Mouse (Mus musculus) myocyte (in vitro differentiated cells): ENCODE results near the gene Lrp5.
A peak's percentile ranks its signal among the peaks of the same experiment; 100 is the strongest.

Source experiments
- CEBPB ChIP-seq: IDR thresholded peaks from 2 replicates; pipeline ENCODE4 v1.6.1; 2011; ENCODE audit warnings: mild to moderate bottlenecking, moderate library complexity; ENCODE audit not compliant: poor library complexity, insufficient read depth, severe bottlenecking
- E2F4 ChIP-seq: IDR thresholded peaks from one replicate; pipeline ENCODE4 v1.6.1; 2011; ENCODE audit warnings: mild to moderate bottlenecking, control low read depth, moderate library complexity; ENCODE audit not compliant: insufficient read depth
- MAX ChIP-seq: IDR thresholded peaks from one replicate; pipeline ENCODE4 v1.6.1; 2011; ENCODE audit warnings: low read depth, mild to moderate bottlenecking, control low read depth
- MYOG ChIP-seq, 3 experiments: IDR thresholded peaks; one replicate each; pipeline ENCODE4 v1.6.1; 2011; ENCODE audit warnings: control low read depth in 2 of 3, low read depth in 2 of 3, mild to moderate bottlenecking in 2 of 3; ENCODE audit not compliant: insufficient read length in 2 of 3, control insufficient read depth in 1 of 3, insufficient read depth in 1 of 3
- POLR2A ChIP-seq: IDR thresholded peaks from one replicate; pipeline ENCODE4 v1.6.1; 2011; ENCODE audit warnings: low read depth, mild to moderate bottlenecking, control low read depth, moderate library complexity; ENCODE audit not compliant: insufficient read length
- POLR2AphosphoS2 ChIP-seq: IDR thresholded peaks from one replicate; pipeline ENCODE4 v1.6.1; 2011; ENCODE audit warnings: low read depth, control low read depth; ENCODE audit not compliant: insufficient read length
- TCF12 ChIP-seq: IDR thresholded peaks from one replicate; pipeline ENCODE4 v1.6.1; 2011; ENCODE audit warnings: mild to moderate bottlenecking, control low read depth; ENCODE audit not compliant: poor library complexity, insufficient read depth, severe bottlenecking
- USF1 ChIP-seq: IDR thresholded peaks from one replicate; pipeline ENCODE4 v1.6.1; 2011; ENCODE audit warnings: low read depth, mild to moderate bottlenecking, control low read depth, moderate library complexity

DNA sequence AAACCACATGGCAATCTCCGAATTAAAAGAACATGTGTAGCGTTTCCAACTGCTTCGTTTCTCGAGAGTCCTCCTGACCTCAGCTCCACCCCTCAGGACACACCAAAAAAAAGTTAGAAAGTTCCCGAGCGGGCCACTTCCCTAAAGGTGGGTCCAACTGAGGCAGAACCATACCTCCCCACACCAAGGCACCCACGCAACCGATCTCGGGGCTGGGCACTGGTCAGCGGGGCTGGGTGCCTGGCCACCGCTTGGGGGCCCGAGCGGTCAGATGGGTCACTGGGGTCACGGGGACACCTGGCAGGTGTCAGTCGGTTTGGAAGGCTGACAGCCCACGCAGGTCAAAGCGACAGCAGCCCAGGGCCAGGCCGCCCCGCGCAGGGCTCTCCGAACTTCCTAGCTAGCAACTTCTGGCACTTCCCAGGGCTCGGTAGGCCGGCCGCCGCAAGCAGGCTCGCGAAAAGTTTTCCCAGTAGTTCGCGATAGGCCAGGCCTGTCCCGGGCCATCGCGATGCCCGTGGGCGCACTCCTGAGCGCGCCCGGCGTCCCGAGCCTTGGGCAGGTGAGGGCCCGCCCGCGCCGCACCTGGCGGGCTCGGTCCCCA, 651 bp downstream of the Lrp5 start:
- TF ChIP-seq TCF12 (no peak), MYOG (IDR thresholded peaks at IDR 0.05; ENCODE audit: control insufficient read depth in 1 of 3, insufficient read depth in 1 of 3, insufficient read length in 2 of 3, low read depth in 2 of 3) (peak in 2 of 3 experiments; percentile 24 to 50), POLR2A (no peak), MAX (no peak), E2F4 (no peak), USF1 (no peak), CEBPB (no peak), POLR2AphosphoS2 (no peak)
